Mouse (Mus musculus) natural killer cell, adult 2 months (primary cell): ENCODE measurements around the gene Nlk.
"Not testable (repeated sequence)": the region's sequence is repeated elsewhere in the genome, so short reads cannot be mapped to it uniquely, and the experiment has no call there.

ENCODE experiments used
- DNase-seq, 2 experiments: peaks; one replicate each; pipeline ENCODE4 v3.0.0; 2022; ENCODE audit warnings: low spot score in 2 of 2

The Nlk gene

DNA sequence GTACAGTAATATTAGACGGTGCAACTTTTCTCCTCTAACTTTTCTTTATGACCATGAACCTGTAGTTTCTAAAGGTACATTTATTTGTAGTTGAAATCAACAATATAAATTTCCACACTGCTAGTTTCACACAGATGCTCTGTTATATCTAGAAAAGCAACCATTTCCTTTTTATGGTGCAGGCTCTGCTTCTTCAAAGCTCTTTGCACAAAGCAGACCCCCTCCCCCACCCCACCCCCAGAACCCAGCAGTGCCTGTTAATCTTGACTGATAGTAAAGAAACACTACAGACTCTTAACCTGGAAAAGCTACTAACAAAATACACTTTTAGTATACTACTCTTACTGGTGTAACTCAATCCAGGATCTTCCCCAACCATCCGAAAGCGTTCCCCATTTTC, 6.6 kb downstream of the Nlk start:
- no peak for DNase-seq

GRCm38 (mm10) chr11:78681058-78681457, 16.1 kb downstream of the Nlk start:
- no peak for DNase-seq

DNA sequence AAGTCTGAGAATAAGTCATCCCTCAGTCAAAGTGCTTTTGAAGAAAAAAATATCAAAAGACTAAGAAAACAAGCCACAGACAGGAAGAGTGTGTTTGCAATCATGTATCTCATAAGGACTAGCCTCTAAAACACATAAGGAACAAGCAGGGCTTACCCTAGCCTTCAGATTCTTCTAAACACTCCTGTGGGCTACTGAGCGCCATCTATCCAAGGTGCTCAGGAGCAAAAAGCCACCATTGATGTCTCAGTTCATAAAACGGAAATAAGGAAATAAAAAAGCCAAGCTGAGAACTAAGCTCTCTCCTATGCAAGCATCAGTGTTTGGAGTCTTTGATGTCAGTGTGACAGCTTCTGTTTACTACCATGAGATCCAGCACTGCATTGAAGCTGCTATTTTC, 18.4 kb downstream of the Nlk start:
- DNase-seq = no peak

DNA sequence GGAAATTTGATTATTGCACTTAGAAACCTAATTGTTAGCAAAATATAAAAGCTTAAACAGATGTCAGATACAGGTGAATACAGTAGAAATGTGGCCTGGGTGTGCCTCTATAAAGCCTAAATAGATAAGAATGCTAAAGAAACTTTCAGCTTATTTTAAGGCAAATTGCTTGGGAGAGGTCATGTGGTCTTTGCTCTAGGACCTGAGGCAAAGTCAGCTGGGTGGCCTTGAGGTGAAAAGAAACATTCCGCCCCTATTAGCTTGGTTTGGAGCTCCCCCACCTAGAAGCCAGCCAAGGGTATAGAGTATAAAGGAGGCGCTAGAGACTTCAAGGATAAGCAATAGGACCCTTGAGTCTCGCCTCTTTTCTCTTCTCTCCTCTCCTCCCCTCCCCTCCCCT, 28.5 kb downstream of the Nlk start:
- DNase-seq = no peak

DNA sequence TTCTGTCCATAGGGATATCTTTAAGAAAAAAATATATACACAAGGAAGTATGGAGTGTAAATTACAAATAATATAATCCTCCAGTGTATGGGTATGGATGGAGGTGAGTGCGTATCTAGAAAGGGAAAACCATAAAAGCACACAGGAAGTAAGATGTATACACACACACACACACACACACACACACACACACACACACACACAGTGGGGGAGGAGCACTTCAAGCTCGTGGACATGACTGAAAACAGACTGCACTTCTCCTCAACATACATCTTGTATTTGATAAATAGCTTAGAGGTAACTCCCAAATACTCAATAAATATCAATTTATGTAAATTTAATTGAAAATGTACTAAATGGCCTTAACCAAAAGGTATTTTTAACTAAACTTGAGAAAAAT, 32.3 kb downstream of the Nlk start:
- DNase-seq = no peak

GRCm38 (mm10) chr11:78663916-78664315, 33.3 kb downstream of the Nlk start:
- DNase-seq = no peak

DNA sequence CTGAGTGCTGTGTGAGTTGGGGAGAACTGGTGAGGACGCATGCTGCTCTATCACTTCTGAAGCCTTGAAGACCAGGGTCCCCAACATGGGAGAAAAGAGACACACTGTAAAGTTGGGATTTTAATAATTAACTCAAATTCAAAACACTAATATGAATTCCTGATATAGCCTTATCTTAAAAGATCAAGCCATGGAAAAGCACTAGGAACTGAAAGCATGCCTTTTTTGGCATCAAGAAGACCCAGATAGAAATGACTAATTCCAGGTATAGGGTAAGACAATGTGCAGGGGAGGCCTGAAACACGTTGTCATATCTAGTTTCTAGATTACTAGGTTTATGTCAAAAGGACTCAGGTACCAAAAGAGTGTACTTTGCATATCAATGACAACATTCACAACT, 48.0 kb downstream of the Nlk start:
- no peak for DNase-seq

GRCm38 (mm10) chr11:78648405-78648804, 48.8 kb downstream of the Nlk start:
- DNase-seq = not testable (repeated sequence)

- DNase-seq = no peak
Observed at GRCm38 (mm10) chr11:78643746-78644145, 53.4 kb downstream of the Nlk start.

GRCm38 (mm10) chr11:78642151-78642550, 55.0 kb downstream of the Nlk start:
- DNase-seq = no peak

DNA sequence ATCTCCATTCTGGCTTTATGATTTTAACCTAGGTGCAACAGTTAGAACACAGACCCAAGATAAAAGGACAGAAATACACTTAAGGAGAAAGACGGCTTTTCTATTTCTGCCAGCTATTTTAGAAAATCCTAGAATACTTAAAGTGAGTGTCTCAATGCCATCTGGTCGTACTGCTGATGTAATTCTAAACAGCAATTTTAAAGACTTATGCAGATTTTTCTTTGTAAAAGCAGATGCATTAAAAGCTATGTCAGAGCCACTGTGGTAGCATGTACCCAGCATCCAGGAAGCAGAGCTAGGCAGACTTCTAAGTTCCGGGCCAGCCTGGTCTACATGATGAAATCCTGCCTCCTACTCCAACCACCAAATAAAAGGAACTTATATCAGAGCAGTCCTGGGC, 56.1 kb downstream of the Nlk start:
- DNase-seq = no peak

- DNase-seq = no peak
Observed at GRCm38 (mm10) chr11:78632782-78633181, 64.4 kb downstream of the Nlk start.

- DNase-seq = no peak
Observed at GRCm38 (mm10) chr11:78628871-78629270, 68.3 kb downstream of the Nlk start.

DNA sequence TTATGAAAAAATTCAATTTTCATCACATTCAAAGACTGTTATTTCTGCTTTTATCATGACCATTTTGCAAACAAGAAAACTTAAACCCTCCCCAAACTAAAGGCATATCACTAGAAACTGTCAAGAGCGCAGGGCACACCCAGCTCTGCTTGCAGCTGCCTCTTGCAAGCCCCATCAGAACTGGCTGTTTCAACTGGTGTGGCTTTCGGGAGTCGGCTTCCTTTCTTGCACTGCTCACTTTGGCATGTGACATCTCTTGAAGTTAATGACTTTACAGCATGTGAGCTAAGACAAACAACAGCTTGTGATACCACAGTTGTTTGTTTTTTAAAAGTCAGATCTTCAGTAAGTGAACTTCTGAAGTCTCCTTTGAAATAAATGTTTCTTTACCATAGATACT, 72.8 kb downstream of the Nlk start:
- DNase-seq = no peak

- no peak for DNase-seq
Observed at GRCm38 (mm10) chr11:78621926-78622325, 75.2 kb downstream of the Nlk start.

DNA sequence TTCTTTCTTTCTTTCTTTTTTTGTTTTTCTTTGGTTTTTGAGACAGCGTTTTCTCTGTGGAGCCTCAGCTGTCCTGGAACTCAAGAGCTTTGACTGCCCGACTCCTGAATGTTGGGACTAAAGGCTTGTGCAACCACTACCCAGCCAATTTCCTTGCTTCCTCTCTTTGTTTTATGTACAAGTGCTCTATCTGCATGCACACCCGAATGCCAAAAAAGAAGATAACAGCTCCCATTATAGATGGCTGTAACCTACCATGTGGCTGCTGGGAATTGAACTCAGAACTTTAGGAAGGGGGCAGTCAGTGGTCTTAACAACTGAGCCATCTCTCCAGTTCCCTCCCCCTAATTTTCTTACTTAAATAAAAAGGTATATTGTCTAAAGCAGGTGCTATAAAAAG, 77.0 kb downstream of the Nlk start:
- no peak for DNase-seq

- no peak for DNase-seq
Observed at GRCm38 (mm10) chr11:78611273-78611672, 85.9 kb downstream of the Nlk start.

- DNase-seq = no peak
Observed at GRCm38 (mm10) chr11:78609657-78610056, 87.5 kb downstream of the Nlk start.

GRCm38 (mm10) chr11:78604826-78605225, 92.3 kb downstream of the Nlk start:
- DNase-seq = no peak

GRCm38 (mm10) chr11:78602781-78603180, 94.4 kb downstream of the Nlk start:
- DNase-seq = no peak

DNA sequence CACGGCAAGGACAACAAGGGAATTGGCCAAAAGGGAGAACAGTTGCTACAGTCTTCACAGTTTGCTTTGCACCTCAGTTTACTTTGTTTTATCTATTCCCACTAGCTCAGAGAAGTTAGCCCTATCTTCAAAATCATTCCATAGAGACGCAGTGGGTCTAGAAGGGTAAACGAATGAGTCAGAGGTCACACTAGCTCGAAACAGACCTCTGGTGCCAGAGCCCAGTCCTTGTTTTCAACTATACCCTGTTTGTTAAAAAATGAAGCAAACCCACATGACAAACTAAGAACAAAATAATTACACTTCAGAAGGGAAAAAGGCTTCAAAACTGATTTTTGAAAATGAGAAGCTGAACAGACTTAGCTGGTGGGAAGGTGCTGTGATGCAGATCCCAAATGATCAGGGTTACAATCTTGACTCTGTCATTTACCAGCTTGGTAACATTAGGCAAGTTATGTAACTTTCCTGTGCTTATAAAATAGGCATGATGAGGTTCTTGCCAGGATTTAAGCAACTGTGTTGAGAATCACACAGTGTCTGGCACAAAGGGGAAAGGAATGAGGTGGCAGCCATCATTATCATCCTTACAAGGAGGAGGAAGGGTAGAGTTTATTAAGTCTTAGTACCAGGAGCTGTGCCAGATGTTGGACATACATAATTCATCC, 96.1 kb downstream of the Nlk start:
- peak; percentile 21 to 49 for DNase-seq

GRCm38 (mm10) chr11:78600496-78600895, 96.7 kb downstream of the Nlk start:
- DNase-seq = peak in 1 of 2 experiments; percentile 14

- peak; percentile 74 to 90 for DNase-seq
Observed at GRCm38 (mm10) chr11:78600051-78600450, 97.1 kb downstream of the Nlk start.

DNA sequence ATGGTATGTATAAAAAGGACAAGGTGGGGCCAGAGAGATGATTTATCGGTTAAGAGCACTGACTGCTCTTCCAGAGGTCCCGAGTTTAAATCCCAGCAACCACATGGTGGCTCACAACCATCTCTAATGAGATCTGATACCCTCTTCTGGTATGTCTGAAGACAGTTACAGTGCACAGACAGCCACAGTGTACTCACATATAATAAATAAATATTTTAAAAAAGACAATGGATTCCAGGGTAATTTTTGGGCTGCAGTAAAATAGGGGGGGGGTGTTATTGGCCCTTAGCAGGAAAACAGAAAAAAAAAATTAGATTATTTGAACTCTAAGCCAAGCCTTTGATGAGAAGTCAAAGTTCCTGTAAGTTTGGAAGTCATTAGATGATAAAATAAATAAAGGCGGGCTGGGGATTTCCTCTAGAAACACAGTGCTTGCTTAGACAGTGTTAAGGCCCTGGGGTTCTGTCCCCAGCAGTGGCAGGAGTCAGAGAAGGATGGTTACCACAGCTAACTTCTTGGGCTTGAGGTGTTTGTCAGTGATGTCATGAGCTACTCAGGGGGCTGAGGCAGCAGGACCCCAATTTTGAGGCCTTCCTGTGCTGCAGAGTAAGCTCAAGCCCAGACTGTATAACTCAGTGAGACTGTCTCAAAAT, 98.3 kb downstream of the Nlk start:
- DNase-seq = peak in 1 of 2 experiments; percentile 32
